Mouse (Mus musculus) frontal cortex, adult (tissue): ENCODE results near the gene Foxo1.

ENCODE experiments used
- ATAC-seq: cut with Nextera tagmentation; 2 replicates; pipeline ENCODE4 v1.9.2; 2017; ENCODE audit warnings: mild to moderate bottlenecking, moderate library complexity, mixed read lengths; ENCODE audit not compliant: low TSS enrichment

Foxo1 gene

DNA sequence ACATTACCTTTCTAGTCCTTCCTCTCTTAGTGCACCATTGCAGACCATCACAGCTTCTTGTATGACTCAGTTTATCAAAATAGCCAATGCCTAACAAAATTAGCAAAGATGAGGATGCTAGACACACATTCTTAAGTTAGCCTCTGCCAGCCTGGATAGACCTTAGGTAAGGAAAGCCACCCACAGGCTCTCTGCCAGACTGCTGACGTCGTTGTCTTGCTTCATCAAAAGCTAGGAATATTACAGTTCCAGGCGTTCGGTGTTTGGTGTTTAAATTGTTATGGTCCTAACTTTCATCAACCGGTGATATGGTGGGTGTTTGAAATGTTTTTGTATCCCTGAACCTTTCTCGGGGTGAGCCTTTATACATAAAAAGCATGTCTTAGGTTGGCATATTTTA is 96.4 kb downstream of the Foxo1 start:
- ATAC-seq: no peak

DNA sequence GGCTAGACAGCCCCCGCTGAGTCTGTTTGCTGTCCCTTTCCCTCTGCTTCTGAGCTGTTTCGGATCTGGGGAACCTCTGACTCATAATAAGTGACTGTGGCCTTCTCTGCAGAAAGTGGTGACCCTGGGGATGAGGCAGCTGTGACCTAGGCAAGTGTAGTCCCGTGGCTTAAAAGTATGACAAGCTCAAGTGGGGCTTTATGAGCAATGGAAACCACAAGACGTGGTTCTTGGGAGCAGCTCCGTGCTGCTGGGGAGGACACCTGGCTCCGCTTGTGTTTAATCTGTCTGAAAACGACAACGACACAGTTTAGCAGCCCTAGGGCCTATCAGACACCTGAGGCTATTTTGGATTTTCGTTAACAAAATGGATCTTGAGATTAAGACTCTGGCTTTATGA is 101.1 kb downstream of the Foxo1 start:
- ATAC-seq: no peak

DNA sequence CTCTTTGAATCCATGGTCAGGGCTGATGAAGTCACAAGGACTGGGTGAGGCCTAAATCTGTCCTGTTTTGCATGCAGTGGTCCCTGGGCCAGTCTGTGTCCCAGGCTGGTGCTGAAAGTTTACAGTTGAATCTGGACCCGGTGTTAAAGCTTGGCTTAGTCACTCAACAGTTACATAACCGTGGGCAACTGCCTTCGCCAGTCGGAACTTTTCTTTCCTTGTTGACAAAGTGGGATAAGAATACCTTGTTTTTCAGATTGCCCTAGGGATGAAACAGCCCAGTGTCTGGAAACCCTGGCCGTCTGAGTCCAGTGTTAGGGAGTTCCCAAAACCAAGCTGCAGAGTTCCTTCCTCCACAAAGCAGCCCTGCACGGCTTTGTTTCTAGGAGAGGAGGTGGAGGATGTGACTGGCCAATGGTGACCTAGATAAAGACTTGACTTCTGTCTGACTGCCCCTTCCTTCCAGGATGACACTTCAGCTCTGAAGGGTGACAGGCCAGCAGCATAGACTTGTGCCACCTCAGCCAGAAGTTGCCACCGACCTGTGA is 101.8 kb downstream of the Foxo1 start:
- ATAC-seq: peak; percentile 13; the same call in 1 of the 2 replicates

DNA sequence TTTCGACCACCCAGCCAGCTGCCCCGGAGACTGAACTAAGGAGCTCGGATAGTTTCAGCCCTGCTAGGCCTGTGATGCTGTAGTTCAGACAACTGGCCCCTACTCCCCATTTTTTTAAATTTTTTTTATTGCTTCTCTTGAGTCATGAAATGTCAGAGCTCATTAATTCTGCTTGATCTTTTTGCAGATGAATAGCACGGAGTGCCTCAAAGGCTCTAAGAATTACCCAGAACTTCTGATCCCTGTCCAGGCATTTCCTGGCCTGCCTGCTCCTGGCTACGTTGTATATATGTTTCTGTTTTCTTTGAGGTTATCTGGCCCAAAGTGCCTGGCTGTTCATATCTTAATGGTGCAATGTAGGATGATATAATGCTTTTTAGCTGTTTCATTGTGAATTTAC is 108.8 kb downstream of the Foxo1 start:
- no peak for ATAC-seq

DNA sequence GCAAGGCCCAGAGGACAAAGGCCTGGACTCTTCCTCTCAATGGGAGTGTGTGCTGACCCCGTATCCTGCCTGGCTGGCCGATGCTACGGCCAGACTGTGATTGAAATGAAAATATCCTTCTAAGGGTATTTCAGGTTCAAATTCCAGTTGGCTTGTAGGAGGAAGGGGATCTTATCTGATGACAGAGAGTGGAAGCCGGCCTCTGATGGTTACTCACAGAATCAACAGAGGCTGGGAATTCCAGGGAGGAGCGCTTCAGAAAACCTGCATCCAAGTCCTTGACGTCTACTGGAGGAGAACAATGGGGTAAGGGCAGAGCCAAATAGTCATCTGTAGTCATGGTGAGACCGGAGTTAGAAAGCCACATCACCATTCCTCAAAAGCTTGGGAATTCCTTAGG is 115.2 kb downstream of the Foxo1 start:
- no peak for ATAC-seq

DNA sequence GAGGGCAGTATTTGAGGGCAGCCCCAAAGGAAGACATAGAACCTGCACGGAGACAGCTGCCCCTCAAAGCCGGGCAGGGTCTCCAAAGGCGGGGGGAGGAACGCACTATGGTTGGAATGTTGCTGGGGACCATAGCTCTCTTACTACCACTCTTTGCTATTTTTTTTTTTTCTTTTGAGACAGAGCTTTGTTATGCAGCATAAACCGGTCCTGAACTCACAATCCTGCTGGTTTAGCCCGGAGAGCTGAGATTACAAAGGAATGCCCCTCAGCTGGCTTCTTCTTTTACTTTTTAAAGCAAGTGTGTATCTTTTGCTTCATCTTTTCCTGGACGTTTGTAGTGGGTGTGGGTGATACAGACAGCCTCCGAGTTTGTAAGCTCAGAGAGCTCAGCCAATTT is 118.2 kb downstream of the Foxo1 start:
- no peak for ATAC-seq

DNA sequence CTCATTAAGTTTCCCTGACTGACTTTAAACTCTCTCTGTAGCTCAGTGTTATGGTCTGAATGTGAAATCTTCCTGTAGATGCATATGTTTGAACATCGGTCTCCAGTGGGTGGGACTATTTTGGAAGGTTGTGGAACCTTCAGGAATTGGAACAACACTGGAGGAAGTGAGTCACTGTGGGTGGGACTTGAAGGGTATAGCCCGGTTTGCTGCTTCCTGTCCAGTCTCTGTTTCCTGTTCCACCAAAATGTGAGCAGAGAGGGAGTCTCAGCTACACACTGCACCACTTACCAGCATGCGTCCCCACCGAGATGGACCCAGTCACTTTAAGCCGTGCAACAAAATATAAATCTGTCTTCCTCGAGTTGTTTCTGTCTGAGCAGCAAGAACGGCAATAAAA is 122.2 kb downstream of the Foxo1 start:
- ATAC-seq: no peak

DNA sequence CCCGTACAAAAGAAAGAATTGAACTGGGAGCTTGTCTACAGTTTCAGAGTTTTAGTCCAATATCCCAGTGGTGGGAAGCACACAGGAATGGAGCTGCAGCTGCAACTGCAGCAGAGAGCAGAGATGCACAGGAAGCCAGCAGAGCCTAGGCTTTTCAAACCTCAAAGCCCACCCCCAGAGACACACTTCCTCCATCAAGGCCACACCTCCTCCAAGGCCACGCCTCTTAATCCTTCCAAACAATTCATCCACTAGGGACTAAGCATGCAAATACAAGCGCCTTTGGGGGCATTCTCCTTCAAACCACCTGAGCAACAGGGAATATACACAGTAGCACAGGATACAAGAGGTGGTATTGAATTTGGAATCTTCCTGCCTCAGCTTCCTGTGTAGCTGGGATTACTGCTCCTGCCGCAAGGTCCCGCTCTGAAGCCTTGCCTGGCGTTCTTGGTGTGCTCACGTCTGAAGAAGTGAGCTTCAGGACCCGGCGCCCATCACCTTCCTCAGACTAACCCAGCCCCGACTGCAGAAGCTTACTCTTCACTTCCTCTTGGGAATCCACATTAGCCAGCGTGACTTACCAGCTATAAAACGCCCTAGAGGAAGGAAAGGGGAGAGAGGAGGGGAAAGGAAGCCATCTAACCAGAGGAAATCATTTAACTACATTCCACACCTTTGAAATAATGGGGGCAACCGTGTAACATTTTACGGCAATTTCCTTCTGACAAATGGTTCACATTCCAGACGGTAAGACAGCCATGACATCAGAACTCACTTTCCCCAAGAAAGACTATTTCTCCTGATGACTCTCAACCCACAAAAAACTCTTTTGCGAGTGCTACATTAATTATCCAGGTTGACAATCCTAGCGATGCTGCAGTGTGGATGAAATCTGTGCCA is 122.9 kb downstream of the Foxo1 start:
- ATAC-seq: no peak

DNA sequence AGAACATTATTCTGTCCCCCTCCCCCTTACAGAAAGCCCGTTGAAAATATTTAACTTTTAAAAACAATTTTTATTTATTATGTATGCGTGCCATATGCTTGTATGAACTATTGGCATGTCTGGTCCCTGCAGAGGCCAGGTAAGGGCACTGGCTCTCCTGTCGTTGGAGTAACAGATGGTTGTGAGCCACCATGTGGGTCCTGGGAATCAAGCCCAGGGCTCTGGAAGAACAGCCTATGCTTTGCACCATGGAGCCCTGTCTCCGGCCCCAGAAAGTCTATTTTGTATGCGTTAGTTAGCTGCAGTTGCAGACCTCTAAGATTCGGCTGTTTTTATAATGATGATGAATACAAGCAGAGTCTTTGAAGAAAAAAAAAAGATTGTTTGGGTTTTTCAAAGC is 123.8 kb downstream of the Foxo1 start:
- no peak; the same call in 1 of the 2 replicates for ATAC-seq

DNA sequence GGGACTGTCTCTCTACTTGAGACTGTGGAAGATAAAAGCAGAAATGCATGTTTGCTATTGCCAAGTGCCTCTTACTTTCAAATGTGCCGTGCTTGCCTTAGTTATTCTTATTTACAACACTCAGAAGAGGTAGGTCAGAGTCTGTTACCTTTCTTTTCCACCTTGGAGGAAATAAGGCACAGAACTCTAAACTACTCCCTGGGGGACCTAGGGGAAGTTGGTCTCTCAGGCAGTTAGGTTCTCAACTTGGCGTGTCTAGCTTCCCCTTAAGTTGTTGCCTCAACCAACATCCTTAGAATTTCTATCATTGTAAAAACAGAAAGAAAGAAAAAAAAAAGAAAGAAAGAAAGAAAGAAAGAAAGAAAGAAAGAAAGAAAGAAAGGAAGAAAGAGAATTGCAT is 124.4 kb downstream of the Foxo1 start:
- ATAC-seq: no peak

DNA sequence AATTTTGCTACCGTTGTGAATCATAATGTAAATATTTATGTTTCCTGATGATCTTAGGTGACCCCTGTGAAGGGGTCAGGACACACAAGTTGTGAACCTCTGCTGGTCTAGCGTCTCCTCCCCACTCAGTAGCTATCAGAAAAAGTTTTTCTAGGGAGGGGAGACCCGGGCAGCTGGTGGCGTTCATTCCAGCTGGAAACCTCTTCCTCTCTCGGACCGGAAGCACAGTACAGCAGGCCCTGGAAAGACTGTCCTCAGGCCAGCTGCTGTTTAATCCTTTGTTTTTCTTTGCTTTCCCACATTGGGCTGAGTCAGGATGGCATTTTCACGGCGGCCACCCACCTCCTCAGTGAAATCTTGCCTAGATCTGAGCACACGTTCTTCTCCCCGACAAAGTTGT is 125.0 kb downstream of the Foxo1 start:
- ATAC-seq: no peak

DNA sequence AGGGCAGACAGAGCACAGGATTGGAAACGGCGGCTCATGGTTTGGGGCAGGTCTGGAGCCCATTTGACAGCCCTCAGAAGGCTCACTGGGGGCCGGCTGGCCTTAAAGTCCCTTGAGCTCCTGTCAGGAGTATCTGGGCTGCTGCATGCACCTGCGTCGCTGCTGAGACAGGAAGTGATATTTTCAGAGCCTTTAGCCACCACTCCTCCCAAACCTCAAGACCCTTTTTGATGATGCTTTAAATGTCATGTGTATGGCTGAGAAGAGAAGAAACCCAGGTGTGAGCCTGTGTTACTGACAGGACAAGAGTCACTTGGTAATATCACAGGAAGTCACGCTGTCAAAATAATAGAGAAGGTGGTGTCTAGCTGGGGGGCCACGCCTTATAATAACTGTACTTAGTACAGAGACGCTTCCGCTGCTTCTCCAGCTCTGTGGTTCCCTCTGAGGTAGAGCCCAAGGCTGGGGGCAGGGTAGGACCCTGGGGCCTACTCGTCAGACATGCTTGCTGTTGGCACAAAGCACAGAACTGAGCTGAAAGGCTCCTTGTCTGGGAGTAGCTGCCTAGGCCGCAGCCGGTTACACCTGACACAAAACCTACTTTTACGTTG is 128.1 kb downstream of the Foxo1 start:
- no peak for ATAC-seq

DNA sequence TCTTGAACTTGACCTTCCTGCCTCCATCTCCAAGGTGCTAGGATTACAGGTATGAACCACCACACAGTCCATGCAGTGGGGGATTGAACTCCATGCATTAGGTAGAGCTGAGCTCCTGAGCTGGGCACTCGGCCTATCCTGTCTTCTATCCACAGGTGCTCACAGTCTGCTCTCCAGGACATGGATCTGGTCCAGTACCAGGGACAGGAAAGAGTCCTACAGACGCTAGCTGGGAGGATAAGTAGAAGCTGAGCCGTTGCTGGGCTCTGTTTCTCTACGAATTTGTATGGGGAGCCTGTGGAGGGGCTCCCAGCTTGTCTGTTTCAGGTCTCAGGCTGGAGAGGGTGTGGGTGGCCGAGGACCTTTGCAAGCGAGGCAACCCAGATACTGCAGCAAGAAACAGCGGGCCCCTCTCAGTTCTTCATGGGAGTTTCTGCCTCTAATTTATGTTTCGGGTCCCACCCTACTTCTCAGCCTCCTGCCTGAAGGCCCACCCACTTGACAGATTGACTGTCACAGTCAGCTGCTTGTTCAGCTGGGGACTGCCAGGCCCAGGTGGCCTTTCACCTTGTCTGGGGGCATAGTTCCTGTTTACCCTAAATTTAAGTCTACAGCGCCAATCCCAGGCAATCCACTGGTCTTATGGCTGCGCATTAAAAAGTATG is 128.9 kb downstream of the Foxo1 start:
- no peak for ATAC-seq

DNA sequence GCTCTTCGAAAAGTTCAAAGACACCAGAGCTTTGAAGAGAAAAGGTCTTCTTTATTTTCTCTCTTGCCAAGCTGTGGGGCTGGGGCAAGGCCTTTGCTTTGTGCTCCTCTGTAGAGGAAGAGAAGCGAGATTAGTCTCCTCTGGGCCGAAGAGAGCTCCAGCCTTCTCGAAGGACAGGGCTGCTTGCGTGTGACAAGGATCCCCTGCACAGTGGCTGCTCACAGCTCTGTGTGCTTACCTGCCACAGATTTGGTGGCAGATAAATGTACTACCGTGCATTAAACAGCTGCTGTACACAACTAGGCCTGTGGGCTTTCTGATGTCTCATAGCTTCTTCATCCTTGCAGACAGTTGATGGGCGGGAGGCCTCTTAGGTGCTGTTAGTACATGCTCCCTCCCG is 129.8 kb downstream of the Foxo1 start:
- ATAC-seq: no peak

DNA sequence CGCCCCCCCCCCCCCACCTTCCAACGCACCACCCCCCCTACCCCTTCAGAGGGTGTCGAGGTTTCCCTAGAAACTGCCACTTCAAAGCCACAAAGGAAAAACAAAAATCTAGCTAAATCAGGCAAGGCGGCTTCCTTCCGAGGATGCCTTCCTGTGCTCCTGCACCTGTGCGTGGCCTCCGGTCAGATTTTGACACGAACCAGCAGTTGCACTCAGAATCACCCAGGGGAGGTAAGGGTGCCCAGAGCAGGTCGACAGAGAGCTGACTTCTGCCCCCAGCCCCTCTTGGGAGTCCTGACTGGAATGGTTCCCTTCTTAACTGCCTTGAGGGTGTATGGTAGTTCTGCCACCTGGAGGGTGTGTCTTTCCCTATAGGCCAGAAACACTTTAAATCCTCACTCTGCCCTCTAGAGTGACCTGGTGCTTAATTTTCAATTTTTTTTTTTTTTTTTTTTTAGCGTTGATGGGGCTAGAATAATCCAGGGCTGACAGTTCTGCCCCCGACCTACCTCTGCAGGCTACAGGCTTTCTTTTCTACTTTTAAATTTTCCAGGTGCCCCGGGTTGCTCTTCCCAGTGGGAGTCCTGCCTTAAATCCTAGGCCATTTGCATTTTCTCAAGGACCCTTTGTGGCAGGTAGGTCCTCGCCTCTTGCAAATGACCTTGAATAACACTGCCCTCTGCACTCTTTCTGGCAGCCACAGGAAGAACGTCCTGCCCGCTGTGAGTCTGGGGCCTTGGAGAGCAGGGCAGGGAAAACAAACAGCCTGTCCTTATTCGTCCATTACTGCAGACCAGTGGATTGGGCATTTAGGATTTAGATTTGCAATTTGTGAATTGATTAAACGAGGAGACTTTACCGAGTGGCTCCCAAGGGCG is 132.4 kb downstream of the Foxo1 start:
- 0 out of 2 replicates have a peak, but pooled peaks have one; percentile 13 for ATAC-seq

DNA sequence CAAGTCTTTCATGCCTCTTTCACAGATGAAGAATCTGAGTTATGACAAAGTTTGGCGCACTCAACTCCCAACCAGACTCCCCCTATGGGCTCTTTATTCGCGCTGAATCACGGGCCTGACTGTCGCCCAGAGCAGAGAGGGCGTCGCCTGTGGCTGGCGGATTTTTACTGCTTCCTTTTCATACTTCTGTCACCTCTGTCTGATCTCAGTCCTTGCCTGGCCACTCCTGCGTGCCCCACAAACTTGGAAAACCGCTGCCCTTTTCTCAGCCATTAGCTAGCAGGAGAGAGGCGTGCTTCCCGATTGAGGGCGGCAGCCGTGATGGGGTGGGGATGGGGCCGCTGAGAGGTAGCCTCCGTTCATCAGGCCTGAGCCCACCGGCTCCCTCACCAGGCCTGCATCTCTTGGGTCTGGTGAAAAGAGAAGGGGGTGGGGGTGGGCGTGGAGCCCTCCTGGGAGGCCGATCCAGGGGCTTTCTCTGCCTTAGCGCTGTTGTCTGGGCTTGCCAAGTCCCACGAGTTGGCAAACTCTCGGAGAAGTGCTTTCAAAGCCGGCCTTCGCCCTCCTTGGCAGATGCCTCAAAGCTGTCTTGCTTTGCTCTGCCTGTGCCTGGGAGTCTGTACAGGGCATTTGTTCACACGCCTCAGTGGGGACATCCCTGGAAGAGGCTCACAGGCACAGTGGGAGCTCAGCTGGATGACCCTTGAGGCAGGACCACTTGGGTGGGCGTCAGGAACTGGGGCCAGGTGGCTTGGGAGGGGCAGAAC is 133.2 kb downstream of the Foxo1 start:
- ATAC-seq: peak; percentile 73
